Mouse (Mus musculus): ENCODE measurements around the gene Iqcf3.

- TF ChIP-seq CTCF (IDR thresholded peaks at IDR 0.05; ENCODE audit: extremely low read depth, insufficient read depth, insufficient read length, insufficient replicate concordance) (no peak), POLR2A (IDR thresholded peaks at IDR 0.05; ENCODE audit: low read depth, low read length) (no peak)
Measured at GRCm38 (mm10) chr9:106480541-106480940, 80.9 kb downstream of the Iqcf3 start.
